Mouse (Mus musculus): ENCODE results near the gene Agps.
A peak's percentile ranks its signal among the peaks of the same experiment; 100 is the strongest.

Agps gene

DNA sequence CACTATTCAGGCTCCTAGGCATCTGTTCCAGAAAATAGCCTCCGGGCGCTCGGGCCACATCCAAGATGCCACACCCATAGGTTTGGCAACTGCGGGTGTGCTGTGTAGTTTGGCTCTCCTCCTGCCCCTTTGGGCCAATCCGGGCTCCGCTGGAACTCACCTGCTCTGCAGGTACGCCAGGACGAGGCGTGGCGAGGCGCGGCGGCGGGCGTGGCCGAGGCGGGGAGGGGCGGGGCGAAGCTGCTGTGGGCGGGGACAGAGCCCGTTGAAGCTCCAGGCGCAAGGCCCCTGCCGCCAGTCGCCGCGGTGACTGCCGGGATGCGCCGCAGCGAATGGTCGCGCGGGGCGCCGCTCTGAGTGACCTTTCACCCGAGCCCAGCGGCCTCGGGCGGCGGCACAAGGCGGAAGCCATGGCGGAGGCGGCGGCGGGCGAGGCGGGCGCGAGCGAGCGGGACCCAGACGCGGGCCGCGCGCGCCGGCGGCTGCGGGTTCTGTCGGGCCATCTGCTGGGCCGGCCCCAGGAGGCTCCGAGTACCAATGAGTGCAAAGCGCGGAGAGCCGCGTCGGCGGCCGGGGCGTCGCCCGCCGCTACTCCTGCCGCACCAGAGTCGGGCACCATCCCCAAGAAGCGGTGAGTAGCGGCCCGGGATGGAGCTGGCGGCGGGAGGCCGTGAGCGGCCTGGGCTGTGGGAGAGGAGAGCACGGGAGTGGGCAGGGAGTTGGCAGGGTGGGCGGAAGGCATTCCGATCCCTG is at the start of gene Agps:
TSS of gene Agps (plus strand) at position 297 of the 753 bp plus-strand sequence.
- DNase-seq (ENCODE audit: low spot score), result peak; percentile 92

- DNase-seq (ENCODE audit: low spot score), result no peak
Observed at GRCm38 (mm10) chr2:75786075-75786474, 45.9 kb upstream of the Agps start.

GRCm38 (mm10) chr2:75788511-75788910 is 43.5 kb upstream of the Agps start:
- no peak for DNase-seq (ENCODE audit: low spot score)

GRCm38 (mm10) chr2:75789959-75790523 is 41.9 kb upstream of the Agps start:
- no peak for DNase-seq (ENCODE audit: low spot score)

GRCm38 (mm10) chr2:75791561-75792308 is 40.2 kb upstream of the Agps start:
- DNase-seq (ENCODE audit: low spot score), result no peak

GRCm38 (mm10) chr2:75792377-75793203 is 39.4 kb upstream of the Agps start:
- peak; percentile 37 for DNase-seq (ENCODE audit: low spot score)

- no peak for DNase-seq (ENCODE audit: low spot score)
Observed at GRCm38 (mm10) chr2:75796181-75796580, 35.8 kb upstream of the Agps start.

- DNase-seq (ENCODE audit: low spot score), result no peak
Observed at GRCm38 (mm10) chr2:75798434-75798970, 33.5 kb upstream of the Agps start.

DNA sequence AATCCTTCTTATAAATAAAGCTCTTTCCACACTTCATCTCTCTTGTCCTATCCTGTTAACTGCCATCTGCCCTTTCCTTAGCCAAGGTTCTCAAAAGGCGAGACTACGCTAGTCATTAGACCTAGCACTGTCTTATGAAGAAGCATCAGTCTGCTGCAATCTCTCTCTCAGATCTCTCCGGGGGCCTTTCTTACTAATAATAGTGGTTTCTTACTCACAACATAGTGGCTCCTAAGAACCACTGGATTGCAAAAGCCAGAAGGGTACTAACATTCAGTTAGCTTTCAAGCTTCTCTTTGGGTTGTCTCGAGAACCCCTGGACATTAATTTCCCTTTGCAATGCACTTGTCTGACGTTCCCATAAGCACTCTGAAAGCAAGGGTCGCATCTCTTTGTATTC is 26.2 kb upstream of the Agps start:
- no peak for DNase-seq (ENCODE audit: low spot score)

DNA sequence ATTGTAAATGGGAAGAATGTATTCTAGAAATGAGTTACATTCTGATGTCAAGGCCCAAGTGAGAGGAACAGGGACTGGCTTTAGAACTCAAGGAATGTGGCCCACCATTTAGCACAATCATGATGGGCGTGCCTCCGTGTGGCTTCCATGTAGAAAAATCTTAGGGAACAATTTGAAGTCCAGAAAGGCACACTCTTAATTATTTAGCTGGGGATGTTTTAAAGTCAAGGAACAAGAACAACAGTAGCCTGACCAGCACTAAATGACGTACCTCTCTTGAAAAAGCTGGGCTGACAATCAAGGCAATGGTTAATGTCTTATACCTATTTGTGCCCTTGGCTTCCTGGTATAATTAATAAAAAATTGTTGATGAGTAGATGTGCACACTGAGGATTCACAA is 25.1 kb upstream of the Agps start:
- no peak for DNase-seq (ENCODE audit: low spot score)

DNA sequence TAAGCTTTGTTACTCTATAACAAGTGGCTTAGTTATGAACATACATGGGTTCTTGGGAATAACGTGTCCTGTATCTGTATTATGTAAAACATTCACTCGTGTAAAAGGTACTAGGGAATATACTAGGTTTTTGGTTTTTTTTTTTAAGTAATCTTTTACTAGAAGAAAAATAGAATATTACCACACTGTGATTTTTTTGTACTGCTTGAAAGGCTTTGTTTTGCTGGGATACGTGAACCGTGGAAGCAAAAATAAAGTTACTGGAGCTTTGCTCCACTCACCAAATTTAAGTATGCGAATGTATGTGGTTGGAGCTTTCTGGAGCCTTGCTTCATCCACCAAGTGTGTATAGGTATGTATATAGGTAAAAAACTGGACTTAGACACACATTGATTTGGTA is 24.5 kb upstream of the Agps start:
- no peak for DNase-seq (ENCODE audit: low spot score)

DNA sequence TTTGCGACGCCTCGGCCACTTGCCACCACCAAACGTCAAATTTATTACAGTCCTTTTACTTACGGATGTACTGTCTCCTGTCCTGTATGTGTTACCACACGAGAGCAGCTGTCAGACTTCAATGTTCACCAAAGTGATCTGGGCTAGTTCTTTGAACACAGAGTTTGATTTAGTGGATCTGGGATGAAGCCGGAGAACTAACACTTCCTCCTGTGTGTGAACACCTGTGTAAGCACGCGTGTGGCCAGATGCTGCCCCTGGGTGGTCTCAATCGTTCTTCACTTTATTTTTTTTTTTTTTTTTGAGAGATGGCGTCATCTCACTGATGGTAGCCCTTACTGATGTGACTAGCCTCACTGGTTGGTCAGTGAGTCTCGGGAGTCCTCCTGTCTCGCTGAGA is 17.1 kb upstream of the Agps start:
- DNase-seq (ENCODE audit: low spot score), result no peak

DNA sequence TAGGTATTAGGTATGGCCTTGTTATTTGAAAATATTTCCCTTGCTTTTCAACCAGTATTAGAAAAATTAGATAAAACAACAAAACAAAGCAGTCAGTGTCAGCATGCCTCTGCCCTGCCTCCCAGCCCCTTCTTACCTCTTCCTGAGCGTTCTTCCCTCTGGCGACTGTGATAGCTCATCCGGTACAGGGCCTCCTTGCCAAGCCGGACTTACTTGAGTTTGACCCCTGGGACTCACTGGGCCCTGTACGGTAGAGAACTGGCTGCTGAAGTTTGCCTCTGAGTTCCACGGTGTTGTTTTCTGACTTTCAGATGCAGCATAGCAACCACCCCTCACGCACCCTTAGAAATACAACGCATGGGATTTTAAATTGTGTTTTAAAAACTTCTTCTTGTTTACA is 16.5 kb upstream of the Agps start:
- no peak for DNase-seq (ENCODE audit: low spot score)

DNA sequence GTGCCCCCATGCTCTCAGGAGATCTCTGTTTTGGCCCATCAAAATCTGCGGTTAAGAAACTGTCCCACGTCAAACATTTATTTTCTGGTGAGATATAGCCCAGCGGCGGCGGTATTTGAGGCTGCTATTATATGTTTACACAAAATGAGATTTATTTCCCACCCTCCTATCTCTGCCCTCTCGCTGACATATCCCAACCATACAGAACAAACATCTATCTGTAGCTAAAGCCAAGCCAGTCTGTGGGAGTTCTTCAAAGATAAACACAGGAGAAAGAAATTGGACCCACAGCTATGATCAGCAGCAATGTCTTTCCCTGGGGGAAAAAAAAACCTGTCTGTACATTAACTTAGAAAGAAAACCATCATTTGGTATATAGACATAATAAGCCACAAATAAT is 15.3 kb upstream of the Agps start:
- no peak for DNase-seq (ENCODE audit: low spot score)

DNA sequence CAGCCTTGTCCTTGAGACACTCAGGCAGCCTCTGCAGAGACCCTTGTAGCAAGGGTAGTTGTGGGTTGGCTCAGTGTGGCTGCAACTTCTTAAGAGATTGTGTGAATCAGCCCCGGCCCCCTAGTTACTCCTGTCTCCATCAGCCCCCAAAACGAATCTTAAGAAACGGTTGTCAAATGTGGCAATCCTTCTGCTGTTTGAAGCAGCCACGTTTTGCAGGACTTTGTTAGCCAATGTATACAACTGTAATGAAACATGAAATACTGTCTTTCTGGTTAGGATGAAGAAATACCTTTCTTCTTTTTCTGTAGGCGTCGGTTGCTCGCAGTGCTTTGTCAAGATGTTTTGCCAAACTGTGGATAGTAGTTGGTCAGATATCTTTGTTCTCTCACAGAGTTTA is 13.3 kb upstream of the Agps start:
- no peak for DNase-seq (ENCODE audit: low spot score)

DNA sequence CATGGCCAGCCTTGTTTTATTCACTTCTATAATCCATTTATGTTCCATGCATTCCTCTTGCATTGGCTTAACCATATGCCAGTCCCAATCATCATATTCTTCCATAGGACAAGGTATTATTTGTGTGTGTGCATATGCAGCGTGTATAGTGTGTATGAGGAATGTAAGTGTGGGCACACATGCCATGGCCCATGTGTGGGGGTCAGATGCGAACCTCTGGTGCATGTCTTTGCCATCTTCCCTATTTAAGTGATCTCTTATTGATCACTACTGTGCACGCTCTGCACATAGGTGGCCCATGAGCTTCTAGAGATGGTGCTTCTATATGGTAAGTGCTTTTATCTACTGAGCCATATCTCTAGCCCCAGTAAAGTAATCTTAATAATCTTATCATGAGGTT is 12.2 kb upstream of the Agps start:
- DNase-seq (ENCODE audit: low spot score), result no peak

GRCm38 (mm10) chr2:75821971-75822751 is 9.8 kb upstream of the Agps start:
- DNase-seq (ENCODE audit: low spot score), result no peak

DNA sequence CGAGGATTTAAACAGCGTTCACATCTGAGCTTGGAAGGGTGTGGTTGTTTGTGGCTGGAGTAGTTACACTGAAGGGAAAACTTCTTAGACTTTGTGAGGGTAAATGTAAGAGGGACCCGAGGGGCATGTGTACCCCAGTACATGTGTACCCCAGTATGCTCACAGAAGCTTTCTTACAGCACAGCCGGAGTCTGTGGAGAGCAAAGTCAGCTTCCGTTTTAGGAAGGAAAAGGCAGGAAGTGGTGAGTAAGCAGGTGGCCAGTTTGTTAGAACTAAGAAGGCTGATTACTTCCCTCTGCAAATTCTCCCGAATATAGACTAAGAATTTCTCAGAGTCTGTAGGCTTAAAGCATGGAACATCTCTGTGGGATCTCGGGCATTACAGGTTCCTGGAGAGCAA is 8.2 kb upstream of the Agps start:
- DNase-seq (ENCODE audit: low spot score), result no peak

DNA sequence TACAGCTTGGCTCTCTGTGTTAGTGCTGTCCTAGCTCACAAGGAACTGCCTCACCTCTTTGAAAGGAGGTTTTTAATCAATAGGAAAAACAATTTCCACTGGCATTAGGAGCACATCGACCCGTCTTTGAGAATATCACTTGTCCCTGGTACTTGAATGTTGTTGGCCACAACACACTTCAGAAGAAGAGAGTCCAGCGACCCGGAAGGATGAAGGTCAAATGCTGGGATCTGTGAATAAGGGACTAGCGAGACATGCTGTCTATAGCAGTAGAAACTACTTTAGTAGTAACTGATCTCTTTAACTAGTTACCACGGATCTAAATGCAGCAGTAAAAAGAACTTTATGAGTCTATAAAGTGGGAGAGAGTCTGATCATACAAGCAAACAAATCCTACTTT is 7.8 kb upstream of the Agps start:
- no peak for DNase-seq (ENCODE audit: low spot score)

GRCm38 (mm10) chr2:75824846-75825245 is 7.1 kb upstream of the Agps start:
- no peak for DNase-seq (ENCODE audit: low spot score)

- no peak for DNase-seq (ENCODE audit: low spot score)
Observed at GRCm38 (mm10) chr2:75825603-75826002, 6.4 kb upstream of the Agps start.
